Comparison of ENCODE assay signal across 29 mouse cellular contexts in the genomic region with DNA sequence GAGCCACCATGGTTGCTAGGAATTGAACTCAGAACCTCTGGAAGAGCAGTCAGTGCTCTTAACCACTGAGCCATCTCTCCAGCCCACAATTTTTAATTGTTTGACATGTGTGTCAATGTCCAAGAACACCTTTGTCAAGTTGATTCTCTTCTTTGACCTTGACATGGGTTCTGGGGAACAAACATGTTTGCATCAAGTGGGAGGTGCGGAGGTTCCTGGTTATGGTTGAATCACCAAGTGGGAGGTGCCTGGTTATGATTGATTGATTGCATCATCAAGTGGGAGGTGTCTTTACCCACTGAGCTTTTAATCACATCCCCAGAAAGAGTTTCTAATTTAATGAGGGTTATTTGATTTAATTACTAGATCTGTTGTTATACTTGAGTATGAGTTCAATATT. TPM values are rescaled to one million over a fixed set of nuclear protein-coding genes. Genes with fewer than 3 reads are reported as not detected.
"Had no signal": no experiment of that assay in that cellular context is flagged by ENCODE, and none has a peak within 500 bp of the region (broad histone marks: within the 10 kb centered on the region; RNA-seq: fewer than 3 reads in every experiment).

No protein-coding gene starts in this region.

- H3K27me3 ChIP-seq: embryonic facial prominence, embryonic 12.5 days; embryonic facial prominence, embryonic 13.5 days; embryonic facial prominence, embryonic 15.5 days; forebrain, embryonic 12.5 days; forebrain, embryonic 13.5 days; forebrain, embryonic 15.5 days had no signal

- H3K36me3 ChIP-seq: embryonic facial prominence, embryonic 12.5 days; forebrain, embryonic 12.5 days; forebrain, embryonic 15.5 days had no signal

- H3K9ac ChIP-seq: embryonic facial prominence, embryonic 12.5 days; embryonic facial prominence, embryonic 13.5 days; embryonic facial prominence, embryonic 15.5 days; forebrain, embryonic 12.5 days; forebrain, embryonic 13.5 days; forebrain, embryonic 15.5 days; forebrain, postnatal 0 days had no signal

- DNase-seq: cerebellum, adult 8-10 months; cerebellum, adult 9-10 months; cerebellum, adult 9-11 months; cerebellum, postnatal 10 days; cerebellum, postnatal 14 days; cerebellum, postnatal 25 days; cerebellum, postnatal 36 days; embryo, embryonic 11 days; forebrain, postnatal 0 days; gastrocnemius, adult 2 months; gastrocnemius, postnatal 10 days; gastrocnemius, postnatal 14 days; gastrocnemius, postnatal 25 days; gastrocnemius, postnatal 36 days; heart, adult 11 months; heart, adult 18-20 months; heart, adult 2 months had no signal

- H3K9me3 ChIP-seq: embryonic facial prominence, embryonic 10.5 days; embryonic facial prominence, embryonic 12.5 days; embryonic facial prominence, embryonic 13.5 days; embryonic facial prominence, embryonic 15.5 days; forebrain, embryonic 10.5 days; forebrain, embryonic 12.5 days; forebrain, embryonic 13.5 days; forebrain, embryonic 15.5 days had no signal

- ATAC-seq: forebrain, embryonic 13.5 days; forebrain, embryonic 14.5 days; forebrain, embryonic 15.5 days; forebrain, embryonic 16.5 days; forebrain, postnatal 0 days had no signal

- H3K4me3 ChIP-seq: embryonic facial prominence, embryonic 10.5 days; embryonic facial prominence, embryonic 12.5 days; embryonic facial prominence, embryonic 13.5 days; embryonic facial prominence, embryonic 15.5 days; erythroblast, embryonic 14.5 days; forebrain, embryonic 10.5 days; forebrain, embryonic 12.5 days; forebrain, embryonic 13.5 days; forebrain, embryonic 15.5 days; gastrocnemius, adult 2 months; heart, adult 2 months had no signal

- H3K27ac ChIP-seq: embryonic facial prominence, embryonic 10.5 days; embryonic facial prominence, embryonic 12.5 days; embryonic facial prominence, embryonic 13.5 days; embryonic facial prominence, embryonic 15.5 days; forebrain, embryonic 10.5 days; forebrain, embryonic 12.5 days; forebrain, embryonic 13.5 days; forebrain, embryonic 15.5 days; gastrocnemius, adult 2 months; heart, adult 2 months had no signal

- H3K4me2 ChIP-seq: embryonic facial prominence, embryonic 12.5 days; embryonic facial prominence, embryonic 13.5 days; embryonic facial prominence, embryonic 15.5 days; forebrain, embryonic 12.5 days; forebrain, embryonic 13.5 days; forebrain, embryonic 15.5 days had no signal

RNA-seq across cellular contexts. Expression of a gene that starts 20.2 kb away (rescaled TPM):
- total RNA-seq: granulocyte monocyte progenitor cell, adult 5-6 weeks had no signal
- polyA plus RNA-seq: erythroblast, embryonic 14.5 days had no signal

RNA-seq across cellular contexts. Expression of a gene that starts 38.9 kb away (rescaled TPM):
- polyA plus RNA-seq: erythroblast, embryonic 14.5 days had no signal
